Mouse (Mus musculus): ENCODE results near the gene Defa35.
"Not testable (repeated sequence)": the region's sequence is repeated elsewhere in the genome, so short reads cannot be mapped to it uniquely, and the experiment has no call there.

The Defa35 gene

GRCm38 (mm10) chr8:21064738-21065137 lies at the start of gene Defa35:
TSS of gene Defa35 (plus strand) at chr8:21065038.
- not testable (repeated sequence) for DNase-seq (ENCODE audit: low spot score in 2 of 2)

- not testable (repeated sequence) for DNase-seq (ENCODE audit: low spot score in 2 of 2)
Measured at GRCm38 (mm10) chr8:21025245-21025644, 39.6 kb upstream of the Defa35 start, which contains the start of gene Defa21. TSS of gene Defa21 (plus strand) at chr8:21025545.

GRCm38 (mm10) chr8:21054747-21055146 lies 10.1 kb upstream of the Defa35 start, which contains the start of gene Defa23:
TSS of gene Defa23 (plus strand) at chr8:21055047.
- not testable (repeated sequence) for DNase-seq (ENCODE audit: low spot score in 2 of 2)

- not testable (repeated sequence) for DNase-seq (ENCODE audit: low spot score in 2 of 2)
Measured at GRCm38 (mm10) chr8:21084142-21084541, 19.3 kb downstream of the Defa35 start, which contains the start of gene Defa25. TSS of gene Defa25 (plus strand) at chr8:21084442.

GRCm38 (mm10) chr8:21093106-21093505 lies 28.3 kb downstream of the Defa35 start:
- DNase-seq (ENCODE audit: low spot score in 2 of 2), result no peak

- not testable (repeated sequence) for DNase-seq (ENCODE audit: low spot score in 2 of 2)
Measured at GRCm38 (mm10) chr8:21095950-21096349, 31.1 kb downstream of the Defa35 start, which contains the start of gene Gm14851. TSS of gene Gm14851 (minus strand) at chr8:21096050.
